Mouse (Mus musculus) heart, embryonic 13.5 days (tissue): ENCODE data around the gene Rnf157. TPM values are rescaled to one million over a fixed set of nuclear protein-coding genes. Genes with fewer than 3 reads are reported as not detected.

Source experiments
- ATAC-seq: fragments of 200-750 bp; cut with Nextera tagmentation; 2 replicates; pipeline ENCODE4 v1.8.0; 2017; ENCODE audit warnings: moderate TSS enrichment; ENCODE audit not compliant: insufficient number of reproducible peaks, low FRiP score, low TSS enrichment; ENCODE audit errors: extremely low read depth
- H3K27ac ChIP-seq: fragments of 300-500 bp; sonication (generic); replicated peaks from 2 replicates; pipeline ENCODE4 v1.5.1; 2015; ENCODE audit warnings: moderate library complexity, mild to moderate bottlenecking, inconsistent platforms
- H3K27me3 ChIP-seq: fragments of 300-500 bp; sonication (generic); replicated peaks from 2 replicates; pipeline ENCODE4 v1.6.1; 2015; ENCODE audit warnings: mild to moderate bottlenecking, inconsistent platforms
- H3K36me3 ChIP-seq: fragments of 300-500 bp; sonication (generic); 2 replicates; pipeline ENCODE4 v1.6.1; 2015; ENCODE audit warnings: mild to moderate bottlenecking, inconsistent platforms
- H3K4me1 ChIP-seq: fragments of 300-500 bp; sonication (generic); 2 replicates; pipeline ENCODE4 v1.6.1; 2015; ENCODE audit warnings: inconsistent platforms
- H3K4me2 ChIP-seq: fragments of 300-500 bp; sonication (generic); 2 replicates; pipeline ENCODE4 v1.6.1; 2015; ENCODE audit warnings: inconsistent platforms, mild to moderate bottlenecking, moderate library complexity
- H3K4me3 ChIP-seq: fragments of 300-500 bp; sonication (generic); 2 replicates; pipeline ENCODE4 v1.5.1; 2015; ENCODE audit warnings: moderate library complexity, mild to moderate bottlenecking, inconsistent platforms
- H3K9ac ChIP-seq: fragments of 300-500 bp; sonication (generic); 2 replicates; pipeline ENCODE4 v1.6.1; 2015; ENCODE audit warnings: inconsistent platforms, mild to moderate bottlenecking, moderate library complexity
- H3K9me3 ChIP-seq: fragments of 300-500 bp; sonication (generic); 2 replicates; pipeline ENCODE4 v1.6.1; 2016; ENCODE audit warnings: inconsistent platforms
- WGBS: fragments of 180-500 bp; shearing (Covaris S2); methylation state at CpG from one replicate; pipeline ENCODE4 v1.1.7; 2015; ENCODE audit warnings: mixed read lengths; 5-methylcytosine and 5-hydroxymethylcytosine counted together
- polyA plus RNA-seq: library from polyadenylated mRNA; unstranded; fragments of >200 nt; fragmentation: Nextera tagmentation; extraction: Ambion mirVana; gene quantifications from 2 replicates; pipeline ENCODE4 v1.2.1, GENCODE M21; 2015

Gene Rnf157
- 4.0 and 6.1 TPM in 2 replicates for polyA plus RNA-seq

DNA sequence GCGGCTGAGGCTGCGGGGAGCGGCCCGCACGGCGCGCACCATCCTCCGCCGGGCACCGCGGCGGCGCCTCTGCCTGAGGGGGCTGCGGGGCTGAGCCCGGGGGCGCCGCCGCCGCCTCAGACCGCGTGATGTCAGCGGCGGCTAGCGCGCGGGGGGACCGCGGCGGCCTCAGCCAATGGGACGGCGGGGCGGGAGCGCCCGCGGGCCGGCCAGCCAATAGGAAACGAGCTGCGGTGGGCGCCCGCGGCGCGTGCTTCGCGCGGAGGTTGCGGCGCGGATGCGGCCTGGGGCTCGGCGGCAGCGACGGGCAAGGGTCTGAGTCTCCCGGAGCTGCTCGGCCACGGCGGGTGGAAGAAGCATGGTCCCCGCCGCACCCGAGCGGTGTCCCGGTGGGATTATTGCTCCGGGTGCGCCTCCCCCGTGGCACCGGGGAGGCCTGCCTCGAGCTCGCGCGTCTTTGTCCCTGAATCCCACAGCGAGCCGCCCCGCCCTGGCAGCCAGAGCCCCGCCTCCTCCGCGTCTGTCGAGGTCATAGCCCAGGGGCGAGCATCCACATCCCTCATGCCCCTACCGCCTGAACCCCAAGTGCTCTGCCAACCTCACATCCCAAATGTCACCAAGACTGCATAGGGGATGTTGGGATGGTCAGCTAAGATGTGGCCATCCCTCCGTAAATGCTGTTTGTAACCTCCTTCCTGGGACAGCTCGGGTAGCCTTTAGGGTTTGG, at the start of gene Rnf157:
Rnf157 (minus strand) TSS at position 129 of the 727 bp plus-strand sequence.
- peak within 1 kb of the TSS; percentile 79 for H3K4me3 ChIP-seq
- H3K4me1 ChIP-seq: peaks cover 25% of the 10 kb centered on the region
- no peaks in the 10 kb centered on the region for H3K36me3 ChIP-seq
- no peaks in the 10 kb centered on the region for H3K9me3 ChIP-seq
- H3K9ac ChIP-seq: peak within 1 kb of the TSS; percentile 93
- 2% methylated on average over 77 of the region's 82 CpGs for WGBS
- H3K27ac ChIP-seq: peak within 1 kb of the TSS; percentile 45
- peak; percentile 90 for ATAC-seq
- peak within 1 kb of the TSS; percentile 95 for H3K4me2 ChIP-seq
- H3K27me3 ChIP-seq: peaks cover 11% of the 10 kb centered on the region; the same call in 1 of the 2 replicates

DNA sequence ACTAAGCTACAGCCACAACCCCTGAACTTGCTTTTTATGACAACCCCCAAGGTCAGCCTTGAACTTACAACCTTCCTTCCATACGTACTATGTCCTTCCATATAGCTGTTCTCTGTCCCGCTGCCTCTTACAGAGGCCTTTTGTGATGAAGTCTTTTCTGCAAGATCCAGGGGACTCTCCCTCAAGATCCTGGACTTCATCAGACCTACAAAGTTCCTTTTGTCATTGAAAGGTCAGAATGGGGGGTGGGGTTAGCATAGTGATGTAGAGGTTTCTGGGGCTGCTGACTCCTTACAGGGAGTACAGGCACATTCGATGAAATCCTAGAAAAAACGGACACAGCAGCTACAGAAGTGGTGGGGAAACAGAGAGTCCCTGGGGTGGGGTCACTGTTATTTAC, 47.0 kb upstream of the Rnf157 start:
- Histone ChIP-seq H3K4me3 (no peak overlapping the region), H3K9ac (no peak overlapping the region), H3K9me3 (no peaks in the 10 kb centered on the region), H3K27ac (no peak overlapping the region), H3K4me2 (no peak overlapping the region), H3K27me3 (peaks cover 19% of the 10 kb centered on the region), H3K4me1 (no peaks in the 10 kb centered on the region), H3K36me3 (no peaks in the 10 kb centered on the region)
- 58% methylated on average over 4 of the region's 4 CpGs for WGBS
- ATAC-seq: no peak

DNA sequence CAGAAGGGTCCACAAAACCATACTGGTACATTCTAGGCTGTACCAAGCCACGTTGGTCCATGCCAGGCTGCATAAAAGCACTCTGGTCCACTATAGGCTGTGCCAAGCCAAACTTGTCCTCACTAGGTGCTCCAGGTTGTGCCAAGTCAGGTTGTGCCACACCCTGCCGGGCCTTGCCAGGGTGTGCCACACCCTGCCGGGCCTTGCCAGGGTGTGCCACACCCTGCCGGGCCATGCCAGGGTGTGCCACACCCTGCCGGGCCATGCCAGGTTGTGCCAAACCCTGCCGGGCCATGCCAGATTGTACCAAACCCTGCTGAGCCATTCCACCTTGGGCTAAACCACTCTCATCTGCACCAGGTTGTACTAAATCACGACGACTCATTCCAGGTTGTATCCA, 43.4 kb upstream of the Rnf157 start:
- Histone ChIP-seq H3K4me2 (no peak overlapping the region), H3K27me3 (peaks cover 31% of the 10 kb centered on the region), H3K36me3 (no peaks in the 10 kb centered on the region), H3K27ac (no peak overlapping the region), H3K4me1 (no peaks in the 10 kb centered on the region), H3K9me3 (no peaks in the 10 kb centered on the region), H3K4me3 (no peak overlapping the region), H3K9ac (no peak overlapping the region)
- no peak for ATAC-seq
- WGBS: 75% methylated on average over 8 of the region's 8 CpGs

DNA sequence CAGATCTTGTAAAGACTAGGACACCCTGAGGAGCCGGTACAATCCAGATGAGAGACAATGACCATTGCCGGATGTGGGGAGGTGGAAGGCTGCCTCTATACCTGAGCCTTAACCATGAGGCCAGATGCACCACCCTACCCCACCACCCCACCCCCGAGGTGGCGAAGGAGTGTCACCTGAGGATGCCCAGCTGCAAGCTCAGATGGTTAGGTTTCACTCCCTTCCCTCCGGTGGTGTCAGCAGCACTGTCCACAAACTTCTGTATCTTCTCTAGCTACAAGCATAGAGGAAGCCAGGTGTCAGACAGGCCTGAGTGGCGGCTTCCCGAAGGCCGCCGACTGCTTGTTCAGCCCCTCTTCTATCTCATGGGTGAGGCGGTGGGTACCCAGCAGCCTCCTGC, 41.1 kb upstream of the Rnf157 start:
- WGBS: 80% methylated on average over 10 of the region's 10 CpGs
- H3K4me2 ChIP-seq: no peak overlapping the region

DNA sequence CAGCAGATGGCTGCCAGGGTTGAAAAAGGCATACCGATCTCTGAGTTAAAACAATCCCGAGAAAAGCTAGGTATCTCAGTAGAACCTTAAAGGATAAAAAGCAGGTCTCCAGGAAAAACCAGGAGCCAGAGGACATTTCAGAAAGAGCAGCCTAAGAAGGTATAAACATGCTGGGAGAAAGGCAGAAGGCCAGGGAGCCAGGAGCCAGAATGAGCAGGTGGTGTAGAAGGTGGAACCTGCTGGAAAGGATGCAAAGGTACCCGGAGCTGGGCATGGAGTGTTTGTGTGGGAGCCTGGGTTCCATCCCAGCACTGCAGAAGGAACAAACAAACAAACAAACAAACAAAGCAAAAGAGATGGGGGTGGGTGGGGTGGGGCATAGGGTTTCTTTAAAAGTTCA, 36.5 kb upstream of the Rnf157 start:
- no peak overlapping the region for H3K4me2 ChIP-seq
- no peak overlapping the region for H3K27ac ChIP-seq
- H3K4me3 ChIP-seq: no peak overlapping the region
- H3K9ac ChIP-seq: no peak overlapping the region
- peaks cover 40% of the 10 kb centered on the region for H3K27me3 ChIP-seq
- WGBS: 90% methylated on average over 3 of the region's 3 CpGs
- H3K4me1 ChIP-seq: peaks cover 9% of the 10 kb centered on the region
- H3K9me3 ChIP-seq: peaks cover 10% of the 10 kb centered on the region; the same call in 1 of the 2 replicates
- no peaks in the 10 kb centered on the region for H3K36me3 ChIP-seq
- ATAC-seq: no peak

More for the DNA sequence above, 41.1 kb upstream of the Rnf157 start:
- Histone ChIP-seq H3K27ac (no peak overlapping the region), H3K27me3 (peaks cover 33% of the 10 kb centered on the region), H3K9ac (no peak overlapping the region), H3K9me3 (peaks cover 10% of the 10 kb centered on the region; the same call in 1 of the 2 replicates), H3K4me3 (no peak overlapping the region), H3K36me3 (no peaks in the 10 kb centered on the region), H3K4me1 (no peaks in the 10 kb centered on the region)
- ATAC-seq: no peak

DNA sequence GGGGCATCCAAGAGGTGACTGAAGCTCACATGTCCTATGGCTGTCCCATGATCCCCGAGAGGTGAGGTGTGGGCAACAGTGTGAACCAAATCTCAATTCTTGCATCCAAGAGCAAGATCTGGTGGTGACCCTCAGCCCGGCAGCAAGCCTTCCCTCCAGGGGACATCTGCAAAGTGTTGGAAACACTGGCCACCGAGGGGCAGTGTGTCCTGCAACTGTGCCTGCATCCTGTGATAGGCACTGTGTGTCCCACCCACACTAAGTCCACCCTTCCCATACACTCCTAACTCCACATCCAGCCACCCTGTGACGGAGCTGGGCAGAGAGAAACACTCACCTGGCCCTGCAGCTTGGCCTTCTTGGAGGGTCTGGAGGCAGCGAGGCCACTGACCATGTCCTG, 35.0 kb upstream of the Rnf157 start:
- no peak overlapping the region for H3K4me2 ChIP-seq
- H3K36me3 ChIP-seq: no peaks in the 10 kb centered on the region
- peaks cover 10% of the 10 kb centered on the region; the same call in 1 of the 2 replicates for H3K9me3 ChIP-seq
- no peak overlapping the region for H3K27ac ChIP-seq
- 53% methylated on average over 5 of the region's 5 CpGs for WGBS
- ATAC-seq: no peak
- no peak overlapping the region for H3K4me3 ChIP-seq
- H3K27me3 ChIP-seq: peaks cover 30% of the 10 kb centered on the region
- no peak overlapping the region for H3K9ac ChIP-seq
- H3K4me1 ChIP-seq: peaks cover 9% of the 10 kb centered on the region

DNA sequence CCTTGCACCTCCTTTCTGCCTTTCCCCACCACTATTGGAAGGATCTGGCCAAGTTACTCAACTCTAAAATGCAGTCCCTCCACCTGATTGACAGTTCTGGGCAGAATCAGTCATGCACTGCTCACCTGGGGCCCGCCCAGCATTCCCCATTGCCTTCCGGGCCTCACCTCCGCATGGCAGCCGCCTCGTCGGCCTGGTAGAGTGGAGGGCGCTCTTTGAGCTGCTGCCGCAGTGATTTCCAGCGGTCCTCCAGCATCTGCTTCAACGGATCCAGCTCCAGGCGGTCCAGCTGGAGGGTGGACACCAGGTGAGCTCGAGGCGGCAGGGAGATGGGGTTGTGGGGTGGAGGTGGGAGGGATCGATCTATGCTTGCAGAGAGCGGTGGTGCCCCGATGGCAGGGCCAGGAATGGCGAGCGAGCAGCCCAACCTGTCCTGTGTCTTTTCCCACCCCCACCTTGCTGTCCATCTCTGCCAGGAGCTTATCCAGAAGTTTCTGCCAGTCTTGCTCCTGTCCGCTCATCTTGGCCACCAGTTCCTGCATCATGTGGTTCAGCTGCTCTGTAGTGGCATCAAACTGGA, 33.6 kb upstream of the Rnf157 start:
- no peak overlapping the region for H3K4me3 ChIP-seq
- WGBS: 9% methylated on average over 19 of the region's 19 CpGs
- H3K9me3 ChIP-seq: peaks cover 10% of the 10 kb centered on the region; the same call in 1 of the 2 replicates
- no peaks in the 10 kb centered on the region for H3K36me3 ChIP-seq
- peaks cover 9% of the 10 kb centered on the region for H3K4me1 ChIP-seq
- no peak overlapping the region for H3K4me2 ChIP-seq
- H3K9ac ChIP-seq: peak overlapping the region; percentile 56
- no peak overlapping the region for H3K27ac ChIP-seq
- H3K27me3 ChIP-seq: peaks cover 30% of the 10 kb centered on the region
- no peak for ATAC-seq

DNA sequence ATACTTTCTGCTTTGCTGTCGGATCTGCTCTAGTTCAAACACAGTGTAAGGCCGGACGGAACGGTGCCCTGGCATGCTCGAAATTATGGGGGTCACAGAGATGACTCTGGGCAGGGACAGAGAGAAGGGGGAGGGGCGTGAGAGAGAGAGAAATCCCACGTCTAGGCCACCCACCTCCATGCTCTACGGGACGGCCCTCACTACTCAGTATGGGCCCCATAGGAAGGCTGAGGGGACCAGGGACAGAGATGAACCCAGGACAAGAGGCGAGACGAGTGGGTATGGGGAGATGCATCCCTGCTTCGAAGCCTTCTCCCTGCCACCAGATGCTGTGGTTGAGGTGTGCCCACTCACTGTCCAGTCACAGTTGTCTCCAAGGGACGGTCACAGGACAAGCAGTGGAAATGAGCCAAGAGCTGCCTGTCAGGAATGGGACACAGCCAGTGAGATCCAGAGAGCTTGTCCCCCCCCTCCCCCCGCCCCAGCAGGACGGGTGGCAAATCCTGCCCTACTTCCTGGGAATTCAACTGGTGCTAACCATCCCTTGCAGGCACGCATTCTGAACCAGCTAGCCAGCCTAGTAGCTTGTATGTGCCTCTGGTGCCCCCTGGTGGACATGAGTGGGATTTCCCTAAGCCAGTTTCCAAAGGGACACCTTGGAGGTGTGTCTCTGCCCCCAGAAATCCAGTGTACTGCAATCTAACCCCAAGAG, 32.9 kb upstream of the Rnf157 start:
- 29% methylated on average over 16 of the region's 16 CpGs for WGBS
- H3K9me3 ChIP-seq: peaks cover 7% of the 10 kb centered on the region; the same call in 1 of the 2 replicates
- peaks cover 30% of the 10 kb centered on the region for H3K27me3 ChIP-seq
- H3K4me2 ChIP-seq: peak overlapping the region; percentile 30; the same call in 1 of the 2 replicates
- no peak overlapping the region for H3K4me3 ChIP-seq
- H3K27ac ChIP-seq: no peak overlapping the region
- peak overlapping the region; percentile 56; the same call in 1 of the 2 replicates for H3K9ac ChIP-seq
- H3K36me3 ChIP-seq: no peaks in the 10 kb centered on the region
- ATAC-seq: no peak; the same call in 1 of the 2 replicates
- peaks cover 12% of the 10 kb centered on the region for H3K4me1 ChIP-seq

DNA sequence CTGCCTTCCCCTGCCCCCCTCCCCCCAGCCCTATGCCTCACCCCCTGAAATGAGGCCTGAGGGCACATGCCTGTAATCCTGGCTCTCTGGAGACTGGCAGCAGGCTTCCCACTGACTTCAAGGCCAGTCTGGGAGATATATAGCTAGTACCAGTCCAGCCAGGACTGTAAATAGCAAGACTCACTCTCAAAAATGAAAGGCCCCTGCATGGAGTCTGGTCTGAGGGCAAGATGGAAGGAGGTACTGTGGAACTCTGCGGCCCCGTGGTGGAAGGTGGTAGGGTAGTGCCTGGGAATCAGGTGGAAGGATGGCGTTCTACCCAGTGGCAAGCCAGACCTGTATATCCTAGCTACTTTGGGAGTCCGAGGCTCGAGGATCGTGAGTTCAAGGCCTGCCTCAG, 31.1 kb upstream of the Rnf157 start:
- H3K4me2 ChIP-seq: no peak overlapping the region
- peaks cover 10% of the 10 kb centered on the region for H3K36me3 ChIP-seq
- no peak overlapping the region for H3K9ac ChIP-seq
- peaks cover 29% of the 10 kb centered on the region for H3K27me3 ChIP-seq
- WGBS: 82% methylated on average over 6 of the region's 6 CpGs
- H3K27ac ChIP-seq: no peak overlapping the region
- no peaks in the 10 kb centered on the region for H3K9me3 ChIP-seq
- no peak overlapping the region for H3K4me3 ChIP-seq
- H3K4me1 ChIP-seq: peaks cover 22% of the 10 kb centered on the region
- ATAC-seq: no peak

DNA sequence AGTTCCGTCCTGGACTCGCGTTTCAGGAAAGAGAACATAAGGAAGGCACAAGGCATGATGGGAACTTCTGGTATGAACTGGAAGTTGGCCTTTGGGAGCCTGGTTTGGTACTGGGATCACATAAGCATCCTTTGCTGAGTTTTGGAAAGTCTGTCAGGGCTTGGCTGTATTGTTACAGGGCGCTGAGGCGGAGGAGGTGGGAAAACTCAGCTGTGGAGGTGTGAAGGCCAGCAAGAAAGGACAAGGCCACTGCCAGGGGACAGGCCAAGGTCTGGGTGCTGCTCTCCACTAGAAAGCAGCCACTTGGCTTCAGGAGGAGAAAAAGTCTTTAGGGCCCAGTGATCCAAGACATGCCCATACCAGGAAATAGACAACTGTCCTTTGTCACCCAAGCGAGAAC, 30.5 kb upstream of the Rnf157 start:
- Histone ChIP-seq H3K27ac (no peak overlapping the region), H3K27me3 (peaks cover 23% of the 10 kb centered on the region), H3K36me3 (peaks cover 12% of the 10 kb centered on the region), H3K4me2 (no peak overlapping the region), H3K4me3 (no peak overlapping the region), H3K4me1 (peaks cover 22% of the 10 kb centered on the region), H3K9ac (no peak overlapping the region), H3K9me3 (no peaks in the 10 kb centered on the region)
- ATAC-seq: no peak
- WGBS: 84% methylated on average over 6 of the region's 6 CpGs

DNA sequence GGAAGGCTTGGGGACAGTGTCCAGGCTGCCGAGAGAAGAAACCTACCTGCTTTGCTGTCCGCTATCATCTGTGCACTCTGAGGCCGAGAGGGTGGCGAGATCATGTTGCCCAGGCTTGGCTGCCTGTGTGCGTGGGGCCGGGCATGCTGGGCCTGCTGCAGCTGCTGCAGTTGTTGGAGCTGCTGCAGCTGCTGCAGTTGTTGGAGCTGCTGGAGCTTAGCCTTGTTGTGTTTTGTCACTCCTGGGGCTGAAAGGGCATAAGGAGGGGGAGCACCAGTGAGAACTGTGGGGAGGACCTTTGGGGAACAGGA, 30.0 kb upstream of the Rnf157 start:
- ATAC-seq: no peak
- no peaks in the 10 kb centered on the region for H3K9me3 ChIP-seq
- H3K27me3 ChIP-seq: peaks cover 18% of the 10 kb centered on the region
- H3K27ac ChIP-seq: no peak overlapping the region
- peaks cover 22% of the 10 kb centered on the region for H3K4me1 ChIP-seq
- WGBS: 56% methylated on average over 6 of the region's 6 CpGs
- H3K9ac ChIP-seq: peak overlapping the region; percentile 40; the same call in 1 of the 2 replicates
- H3K4me3 ChIP-seq: no peak overlapping the region
- no peak overlapping the region for H3K4me2 ChIP-seq
- H3K36me3 ChIP-seq: peaks cover 13% of the 10 kb centered on the region
